28 mouse cellular contexts compared by ENCODE assay signal in the genomic region with DNA sequence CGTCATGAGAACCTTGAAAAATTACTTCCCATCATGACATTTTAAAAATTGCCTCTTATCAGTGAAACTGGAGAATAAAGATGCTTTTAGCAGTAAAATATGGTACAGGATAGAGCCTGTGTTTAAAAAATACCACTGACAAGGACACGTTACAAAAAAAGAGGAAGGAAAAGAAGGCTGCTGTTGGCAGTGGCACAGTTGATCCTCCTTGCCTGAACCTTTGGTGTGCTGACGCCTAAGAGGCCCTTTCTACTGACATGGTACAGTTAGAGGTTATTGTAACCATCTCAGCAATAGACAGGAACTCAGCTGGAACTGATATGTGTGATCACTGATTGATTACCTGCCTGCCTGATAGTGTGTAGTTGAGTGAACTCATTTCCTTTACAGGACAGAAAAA.
DNase-seq lines count a peak whose midpoint lies in the region; ATAC-seq and TF ChIP-seq lines count a peak whose summit lies in the region.
"Had no signal": no experiment of that assay in that cellular context is flagged by ENCODE, and none has a peak within 500 bp of the region (broad histone marks: within the 10 kb centered on the region; RNA-seq: fewer than 3 reads in every experiment).

No protein-coding gene starts in this region.

- peak; percentile 47 for ATAC-seq in granulocyte monocyte progenitor cell, adult 5-6 weeks (replicated peaks; ENCODE audit: poor library complexity, severe bottlenecking)
- ATAC-seq in megakaryocyte progenitor cell, adult 5-6 weeks (replicated peaks; ENCODE audit: poor library complexity) = peak; percentile 75
- ATAC-seq in forebrain, embryonic 15.5 days (replicated peaks) = no peak
- ATAC-seq: activated CD4-positive, CD25-positive, alpha-beta regulatory T cell, adult 4 months; forebrain, embryonic 13.5 days; forebrain, postnatal 0 days; hindbrain, embryonic 16.5 days; intestine, embryonic 15.5 days had no signal

- no peak for TF ChIP-seq POLR2A in MEL (IDR thresholded peaks at IDR 0.05; ENCODE audit: control insufficient read depth in 1 of 2, insufficient read depth in 1 of 2, low read depth in 1 of 2, low read length in 2 of 2, poor library complexity in 1 of 2)

- no peak overlapping the region for H3K4me3 ChIP-seq in MEL (ENCODE audit: control insufficient read depth in 1 of 2, insufficient read depth in 1 of 2, low read depth in 2 of 2, low read length in 2 of 2)
- no peak overlapping the region for H3K4me3 ChIP-seq in forebrain, embryonic 15.5 days
- H3K4me3 ChIP-seq: forebrain, embryonic 10.5 days; forebrain, embryonic 13.5 days; heart, adult 2 months; heart, embryonic 10.5 days; heart, embryonic 13.5 days; hindbrain, embryonic 10.5 days; hindbrain, embryonic 13.5 days; intestine, embryonic 15.5 days had no signal

- H3K36me3 ChIP-seq in MEL (ENCODE audit: control insufficient read depth in 1 of 2, insufficient read depth in 2 of 2, low read length in 2 of 2) = no peaks in the 10 kb centered on the region
- H3K36me3 ChIP-seq in forebrain, embryonic 15.5 days = no peaks in the 10 kb centered on the region
- H3K36me3 ChIP-seq: forebrain, embryonic 10.5 days; G1E; heart, embryonic 10.5 days; heart, embryonic 13.5 days; hindbrain, embryonic 10.5 days; hindbrain, embryonic 13.5 days; intestine, embryonic 15.5 days had no signal

- no peak overlapping the region for H3K4me2 ChIP-seq in forebrain, embryonic 15.5 days (replicated peaks)
- H3K4me2 ChIP-seq: forebrain, embryonic 13.5 days; heart, embryonic 13.5 days; hindbrain, embryonic 13.5 days; intestine, embryonic 15.5 days had no signal

- peak; percentile 26 for DNase-seq in MEL (ENCODE audit: low read depth, low spot score)
- no peak for DNase-seq in layer of hippocampus, adult 9-10 months (ENCODE audit: low spot score)
- DNase-seq in gastrocnemius, adult 18-20 months (ENCODE audit: low spot score) = no peak
- DNase-seq: adrenal gland, postnatal 10 days; adrenal gland, postnatal 36 days; B cell, adult 2 months; cerebellum, adult 18-20 months; cerebellum, postnatal 10 days; cerebellum, postnatal 36 days; forebrain, postnatal 0 days; gastrocnemius, postnatal 25 days; heart, adult 2 months; heart, postnatal 14 days; kidney, adult 11 months had no signal

- no peaks in the 10 kb centered on the region for H3K4me1 ChIP-seq in MEL (ENCODE audit: control insufficient read depth in 1 of 2, insufficient read depth in 2 of 2, low read length in 2 of 2)
- peaks cover 16% of the 10 kb centered on the region for H3K4me1 ChIP-seq in forebrain, embryonic 15.5 days

- TF ChIP-seq RAD21 in MEL (IDR thresholded peaks at IDR 0.05; ENCODE audit: low read depth, low read length) = no peak

- WGBS in forebrain, embryonic 15.5 days = 65% methylated on average over 3 of the region's 3 CpGs

- H3K27ac ChIP-seq in MEL (ENCODE audit: control insufficient read depth, low read depth, low read length) = no peak overlapping the region
- H3K27ac ChIP-seq in forebrain, embryonic 15.5 days (replicated peaks) = no peak overlapping the region
- H3K27ac ChIP-seq: forebrain, embryonic 10.5 days; forebrain, embryonic 13.5 days; heart, adult 2 months; heart, embryonic 10.5 days; heart, embryonic 13.5 days; hindbrain, embryonic 10.5 days; hindbrain, embryonic 13.5 days; intestine, embryonic 15.5 days had no signal

- TF ChIP-seq CTCF in MEL (IDR thresholded peaks at IDR 0.05 in 2 of 3, conservative IDR thresholded peaks at IDR 0.05 in 1 of 3; ENCODE audit: control insufficient read depth in 1 of 3, insufficient read depth in 1 of 3, low read depth in 2 of 3, low read length in 3 of 3, poor library complexity in 1 of 3, severe bottlenecking in 1 of 3) = no peak

- H3K27me3 ChIP-seq in MEL (ENCODE audit: control insufficient read depth in 1 of 2, insufficient read depth in 2 of 2, low read length in 2 of 2) = no peaks in the 10 kb centered on the region
- H3K27me3 ChIP-seq in forebrain, embryonic 15.5 days = peaks cover 63% of the 10 kb centered on the region
- H3K27me3 ChIP-seq: CH12.LX had no signal

- H3K9ac ChIP-seq in MEL (ENCODE audit: control insufficient read depth, low read depth, low read length, poor library complexity, severe bottlenecking) = no peak overlapping the region
- H3K9ac ChIP-seq in forebrain, embryonic 15.5 days (replicated peaks) = no peak overlapping the region
- H3K9ac ChIP-seq: forebrain, embryonic 13.5 days; forebrain, postnatal 0 days; heart, embryonic 13.5 days; hindbrain, embryonic 13.5 days; intestine, embryonic 15.5 days had no signal

- no peaks in the 10 kb centered on the region for H3K79me2 ChIP-seq in MEL (ENCODE audit: control insufficient read depth, insufficient read depth, low read length, poor library complexity)

- no peak for TF ChIP-seq EP300 in MEL (IDR thresholded peaks at IDR 0.05; ENCODE audit: low read depth in 1 of 2, low read length in 2 of 2)

- no peaks in the 10 kb centered on the region for H3K9me3 ChIP-seq in MEL (replicated peaks; ENCODE audit: insufficient read depth, low read length)
- H3K9me3 ChIP-seq in forebrain, embryonic 15.5 days = no peaks in the 10 kb centered on the region
- H3K9me3 ChIP-seq: forebrain, embryonic 10.5 days; forebrain, embryonic 13.5 days; G1E; heart, embryonic 10.5 days; heart, embryonic 13.5 days; hindbrain, embryonic 10.5 days; hindbrain, embryonic 13.5 days; intestine, embryonic 15.5 days had no signal

TF ChIP-seq in MEL, 35 proteins besides CTCF, POLR2A, EP300 and RAD21:
- TF ChIP-seq RCOR1 (IDR thresholded peaks at IDR 0.05; ENCODE audit: low read depth, low read length) (no peak), CHD1 (IDR thresholded peaks at IDR 0.05; ENCODE audit: low read depth, low read length) (no peak), SMC3 (IDR thresholded peaks at IDR 0.05; ENCODE audit: low read depth, low read length) (no peak), BHLHE40 (IDR thresholded peaks at IDR 0.05; ENCODE audit: borderline replicate concordance, low read depth, low read length) (no peak), ZNF384 (IDR thresholded peaks at IDR 0.05; ENCODE audit: low read depth, low read length) (no peak), ETS1 (IDR thresholded peaks at IDR 0.05; ENCODE audit: low read depth, low read length) (no peak), JUND (IDR thresholded peaks at IDR 0.05; ENCODE audit: low read depth, low read length) (no peak), ZKSCAN1 (IDR thresholded peaks at IDR 0.05; ENCODE audit: low read depth, low read length) (no peak), POLR2AphosphoS5 (IDR thresholded peaks at IDR 0.05; ENCODE audit: borderline replicate concordance, low read depth, low read length) (no peak), MAFK (IDR thresholded peaks at IDR 0.05; ENCODE audit: borderline replicate concordance, low read depth, low read length) (no peak), UBTF (IDR thresholded peaks at IDR 0.05; ENCODE audit: borderline replicate concordance, insufficient read depth, low read depth, low read length) (no peak), USF1 (IDR thresholded peaks at IDR 0.05; ENCODE audit: low read depth, low read length) (no peak), E2F4 (IDR thresholded peaks at IDR 0.05; ENCODE audit: borderline replicate concordance, low read depth, low read length) (no peak), MXI1 (IDR thresholded peaks at IDR 0.05; ENCODE audit: low read depth, low read length) (no peak), KAT2A (conservative IDR thresholded peaks at IDR 0.05; ENCODE audit: low read depth, low read length) (no peak), MEF2A (IDR thresholded peaks at IDR 0.05; ENCODE audit: extremely low read depth, insufficient replicate concordance, low read depth, low read length, poor library complexity, severe bottlenecking) (no peak), NRF1 (IDR thresholded peaks at IDR 0.05; ENCODE audit: insufficient read depth, low read depth, low read length, poor library complexity, severe bottlenecking) (no peak), TAL1 (IDR thresholded peaks at IDR 0.05; ENCODE audit: low read length) (no peak), ELF1 (IDR thresholded peaks at IDR 0.05; ENCODE audit: low read depth, low read length) (no peak)
